Mouse (Mus musculus) forebrain, postnatal 0 days (tissue): ENCODE measurements around the gene Cacna1e. TPM values are rescaled to one million over a fixed set of nuclear protein-coding genes. Genes with fewer than 3 reads are reported as not detected.

ENCODE experiments used
- ATAC-seq: fragments of 200-750 bp; cut with Nextera tagmentation; 2 replicates; pipeline ENCODE4 v1.8.0; 2017; ENCODE audit warnings: mild to moderate bottlenecking, moderate library complexity
- DNase-seq: peaks from one replicate; pipeline ENCODE4 v3.0.0-alpha.2; 2015
- H3K27ac ChIP-seq: fragments of 300-500 bp; sonication (generic); 2 replicates; pipeline ENCODE4 v1.5.1; 2014; ENCODE audit warnings: low read depth, mild to moderate bottlenecking, antibody characterized with exemption, low read length, moderate library complexity, mixed read lengths
- H3K27me3 ChIP-seq: fragments of 300-500 bp; sonication (generic); 2 replicates; pipeline ENCODE4 v1.6.1; 2014; ENCODE audit warnings: mild to moderate bottlenecking, low read length, mixed read lengths; ENCODE audit not compliant: insufficient read depth
- H3K36me3 ChIP-seq: fragments of 300-500 bp; sonication (generic); 2 replicates; pipeline ENCODE4 v1.6.1; 2014; ENCODE audit warnings: mild to moderate bottlenecking, moderate library complexity; ENCODE audit not compliant: insufficient read depth
- H3K4me1 ChIP-seq: fragments of 300-500 bp; sonication (generic); 2 replicates; pipeline ENCODE4 v1.6.1; 2014; ENCODE audit warnings: antibody characterized with exemption; ENCODE audit not compliant: insufficient read depth
- H3K4me2 ChIP-seq: fragments of 300-500 bp; sonication (generic); 2 replicates; pipeline ENCODE4 v1.6.1; 2014; ENCODE audit warnings: low read depth, mild to moderate bottlenecking, moderate library complexity
- H3K4me3 ChIP-seq: fragments of 300-500 bp; sonication (generic); 2 replicates; pipeline ENCODE4 v1.5.1; 2014; ENCODE audit warnings: low read depth, low read length, mixed read lengths
- H3K9ac ChIP-seq: fragments of 300-500 bp; sonication (generic); 2 replicates; pipeline ENCODE4 v1.6.1; 2014; ENCODE audit warnings: mild to moderate bottlenecking
- H3K9me3 ChIP-seq: fragments of 300-500 bp; sonication (generic); 2 replicates; pipeline ENCODE4 v1.6.1; 2016; ENCODE audit warnings: low read length
- CTCF ChIP-seq: sonication (generic); IDR thresholded peaks from 2 replicates; pipeline ENCODE4 v1.5.1; 2016; ENCODE audit warnings: antibody characterized with exemption, control low read depth, low read depth
- WGBS: fragments of 180-500 bp; shearing (Covaris S2); extraction: QIAGEN DNeasy Blood & Tissue Kit; methylation state at CpG from one replicate; pipeline ENCODE4 v1.1.7; 2014; 5-methylcytosine and 5-hydroxymethylcytosine counted together
- polyA plus RNA-seq: library from polyadenylated mRNA; unstranded; fragments of >200 nt; fragmentation: Nextera tagmentation; extraction: Ambion mirVana; gene quantifications from 2 replicates; pipeline ENCODE4 v1.2.1, GENCODE M21; 2015
- total RNA-seq: library from RNA; depleted of rRNA; stranded (reverse); fragments of >200 nt; gene quantifications from 2 replicates; pipeline ENCODE4 v1.2.3, GENCODE M21; 2014; rRNA removed

The Cacna1e gene
- total RNA-seq (52.2 and 74.0 TPM in 2 replicates), polyA plus RNA-seq (3.5 and 7.2 TPM in 2 replicates)

DNA sequence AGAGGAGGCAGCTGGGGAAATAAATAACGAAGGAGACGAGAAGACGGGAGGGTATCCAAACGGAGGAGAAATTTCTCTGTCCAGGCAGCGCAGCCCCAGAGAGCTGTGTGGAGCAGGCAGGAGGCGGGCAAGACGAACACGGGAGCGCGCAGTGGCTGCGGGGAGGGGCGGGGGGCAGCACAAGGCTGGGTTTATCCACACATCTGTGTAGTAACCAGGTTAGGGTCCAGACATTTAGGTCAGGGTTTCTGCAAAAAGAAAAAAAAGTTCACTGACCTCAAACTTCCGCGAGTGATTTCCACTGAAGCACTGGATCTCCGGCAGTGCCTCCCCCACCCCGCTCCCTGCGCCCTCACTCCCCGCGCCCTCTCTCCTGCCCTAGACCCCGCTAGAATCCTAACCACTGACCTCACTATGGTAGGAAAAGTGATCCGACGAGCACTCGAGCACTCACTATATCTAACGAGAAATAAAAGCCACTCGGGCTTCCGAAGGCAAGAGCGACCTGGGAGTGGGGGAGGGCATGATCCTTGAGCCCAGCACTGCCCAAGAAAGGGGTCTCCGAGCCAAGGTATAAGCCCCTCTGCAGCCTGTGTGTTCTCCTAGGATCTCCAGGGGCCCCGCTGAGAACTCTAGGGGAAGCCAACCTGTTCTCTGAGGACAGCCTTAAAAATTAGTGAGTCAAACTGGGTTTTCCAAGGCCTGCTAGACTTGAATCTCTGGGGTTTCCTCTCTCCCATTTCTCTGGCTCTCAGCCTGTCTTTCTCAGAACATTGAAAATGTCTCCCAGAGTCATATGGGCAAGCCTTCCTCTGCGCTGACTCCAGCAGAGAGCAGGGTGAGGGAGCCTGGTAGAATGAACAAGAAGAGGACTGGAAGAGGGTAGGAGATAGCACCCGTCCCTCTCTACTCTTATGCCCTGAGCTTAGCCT, at the start of gene Cacna1e:
Cacna1e (minus strand) TSS at position 227 of the 932 bp plus-strand sequence.
- Histone ChIP-seq H3K4me2 (peak within 1 kb of the TSS; percentile 88), H3K36me3 (no peaks in the 10 kb centered on the region), H3K27me3 (no peaks in the 10 kb centered on the region), H3K4me3 (peak within 1 kb of the TSS; percentile 47), H3K9ac (peak within 1 kb of the TSS; percentile 56), H3K27ac (no peak within 1 kb of the TSS), H3K4me1 (peaks cover 24% of the 10 kb centered on the region), H3K9me3 (no peaks in the 10 kb centered on the region)
- peak; percentile 47 for ATAC-seq
- peak; percentile 43 for DNase-seq
- no peak for TF ChIP-seq CTCF
- 9% methylated on average over 31 of the region's 31 CpGs for WGBS

DNA sequence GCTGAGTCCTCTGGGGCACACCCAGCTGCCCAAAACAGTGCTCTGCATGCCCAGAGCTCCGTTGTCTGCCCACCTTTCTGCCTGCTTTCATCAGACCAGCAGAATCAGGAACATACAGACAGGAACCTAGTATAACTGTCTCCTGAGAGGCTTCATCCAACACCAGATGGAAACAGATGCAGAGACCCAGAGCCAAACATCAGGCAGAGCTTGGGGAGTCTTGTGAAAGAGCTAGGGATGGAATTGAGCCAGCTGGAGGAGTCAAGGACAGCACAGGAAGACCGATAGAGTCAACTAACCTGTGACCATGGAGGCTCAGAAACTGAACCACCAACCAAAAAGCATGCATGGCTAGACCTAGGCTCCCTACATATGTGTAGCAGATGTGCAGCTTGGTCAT, 34.1 kb upstream of the Cacna1e start:
- TF ChIP-seq CTCF: no peak
- Histone ChIP-seq H3K4me3 (no peak overlapping the region), H3K9ac (no peak overlapping the region), H3K4me1 (no peaks in the 10 kb centered on the region), H3K4me2 (no peak overlapping the region), H3K27me3 (no peaks in the 10 kb centered on the region), H3K9me3 (no peaks in the 10 kb centered on the region), H3K27ac (no peak overlapping the region), H3K36me3 (no peaks in the 10 kb centered on the region)
- WGBS: 87% methylated on average over 2 of the region's 2 CpGs
- ATAC-seq (no peak), DNase-seq (no peak)

DNA sequence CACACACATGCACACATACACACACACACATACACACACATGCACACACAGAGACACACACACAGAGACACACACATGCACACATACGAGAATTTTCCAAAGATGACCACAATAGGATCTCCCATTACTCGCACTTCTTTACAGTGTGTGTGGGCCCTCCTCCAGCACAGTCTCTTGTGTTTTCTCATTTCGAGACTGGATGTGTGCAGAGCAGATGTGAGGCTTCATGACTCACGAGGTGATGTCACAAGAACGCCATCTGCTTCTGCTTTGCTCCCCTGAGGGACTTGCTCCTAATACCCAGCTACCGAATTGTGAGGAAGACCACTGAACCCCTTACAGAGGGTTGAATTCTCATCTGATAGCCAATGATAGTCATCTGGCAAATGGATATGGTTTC, 33.1 kb upstream of the Cacna1e start:
- 71% methylated on average over 6 of the region's 6 CpGs for WGBS
- Histone ChIP-seq H3K36me3 (no peaks in the 10 kb centered on the region), H3K27me3 (no peaks in the 10 kb centered on the region)

DNA sequence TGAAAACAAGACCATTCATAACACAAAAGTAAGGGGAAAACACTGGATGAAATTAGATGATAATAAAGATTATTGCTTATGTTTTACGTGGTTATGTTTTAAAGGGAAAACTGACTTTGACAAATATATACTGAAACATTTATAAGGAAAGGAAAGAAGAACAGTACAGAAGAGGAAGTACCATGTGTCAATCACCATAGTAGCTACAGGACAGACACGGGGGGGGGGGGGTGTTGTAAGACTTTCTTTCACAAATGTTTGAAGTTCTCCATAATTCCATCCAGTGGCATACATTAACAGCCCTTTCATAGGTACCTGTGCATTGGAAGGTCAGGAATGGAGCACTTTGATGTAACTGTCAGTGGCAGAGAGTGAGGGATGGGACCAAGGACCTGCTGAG, 25.3 kb upstream of the Cacna1e start:
- Histone ChIP-seq H3K4me3 (no peak overlapping the region), H3K4me1 (no peaks in the 10 kb centered on the region), H3K9me3 (no peaks in the 10 kb centered on the region), H3K4me2 (no peak overlapping the region), H3K9ac (no peak overlapping the region), H3K27me3 (no peaks in the 10 kb centered on the region), H3K27ac (no peak overlapping the region), H3K36me3 (no peaks in the 10 kb centered on the region)
- DNase-seq (no peak), ATAC-seq (no peak)
- 75% methylated on average over 2 of the region's 2 CpGs for WGBS
- TF ChIP-seq CTCF: no peak

More for the DNA sequence above, 33.1 kb upstream of the Cacna1e start:
- DNase-seq (no peak), ATAC-seq (no peak)
- Histone ChIP-seq H3K27ac (no peak overlapping the region), H3K9ac (no peak overlapping the region), H3K9me3 (no peaks in the 10 kb centered on the region), H3K4me3 (no peak overlapping the region), H3K4me2 (no peak overlapping the region), H3K4me1 (no peaks in the 10 kb centered on the region)
- no peak for TF ChIP-seq CTCF

DNA sequence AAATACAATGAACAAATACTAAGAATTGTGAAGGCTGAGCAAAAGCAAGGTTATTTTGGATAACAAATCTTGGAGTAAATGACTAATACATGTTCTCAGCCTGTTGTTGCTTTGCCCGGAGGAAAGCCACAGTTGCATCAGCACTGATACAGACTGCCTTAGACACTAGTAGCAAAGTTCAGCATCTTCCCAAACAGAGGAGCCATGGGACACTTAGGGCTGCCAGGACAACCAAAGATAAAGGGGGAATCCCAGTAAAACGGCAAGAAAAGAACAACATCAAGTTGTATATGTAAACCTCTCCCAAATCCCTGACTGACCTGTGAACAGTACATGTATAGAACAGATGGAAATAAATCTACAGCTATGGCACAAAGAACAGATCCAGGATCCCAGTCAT, 13.1 kb upstream of the Cacna1e start:
- no peaks in the 10 kb centered on the region for H3K36me3 ChIP-seq
- H3K4me2 ChIP-seq: no peak overlapping the region
- no peak overlapping the region for H3K27ac ChIP-seq
- DNase-seq (no peak), ATAC-seq (no peak)
- H3K9me3 ChIP-seq: no peaks in the 10 kb centered on the region
- H3K4me1 ChIP-seq: no peaks in the 10 kb centered on the region
- TF ChIP-seq CTCF: no peak
- H3K27me3 ChIP-seq: no peaks in the 10 kb centered on the region
- H3K4me3 ChIP-seq: no peak overlapping the region
- WGBS: 87% methylated on average over 2 of the region's 2 CpGs
- H3K9ac ChIP-seq: no peak overlapping the region

DNA sequence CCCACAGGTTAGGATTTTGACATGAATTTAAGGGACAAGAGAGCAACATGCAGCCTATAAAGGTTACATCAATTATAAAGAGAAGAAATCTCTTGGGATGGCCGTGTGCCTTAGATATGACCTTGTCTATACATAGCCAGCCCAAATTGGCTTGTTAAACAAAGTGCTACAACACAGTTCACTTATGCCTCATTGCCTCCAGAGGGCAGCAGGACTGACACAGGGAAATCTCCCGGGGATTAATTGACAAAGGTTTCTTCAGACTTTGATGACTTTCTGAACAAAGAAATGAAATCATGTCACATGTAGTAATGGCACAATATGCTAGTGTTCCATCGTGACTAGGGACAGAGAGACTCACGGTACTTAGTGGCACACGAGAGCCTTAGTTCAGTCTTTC, 5.9 kb upstream of the Cacna1e start:
- WGBS: 32% methylated on average over 5 of the region's 5 CpGs
- H3K36me3 ChIP-seq: no peaks in the 10 kb centered on the region
- no peak for DNase-seq

DNA sequence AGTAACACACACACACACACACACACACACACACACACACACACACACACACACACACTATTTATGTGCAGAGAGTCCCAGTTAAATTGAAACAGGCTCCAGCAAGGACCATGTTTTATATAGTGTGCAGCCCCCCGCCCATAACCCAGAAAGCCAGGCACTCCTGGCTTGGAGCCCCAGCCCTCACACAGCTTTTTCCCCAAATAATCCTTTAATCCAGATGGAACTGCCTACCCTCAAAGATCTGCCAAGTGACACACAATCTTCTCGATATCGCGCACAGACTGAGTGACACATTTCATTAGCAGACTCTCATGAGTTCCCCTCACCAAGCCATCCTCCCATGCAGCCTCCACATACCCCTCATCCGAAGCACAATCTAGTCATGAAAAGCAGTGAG, 4.2 kb upstream of the Cacna1e start:
- peak; percentile 53 for ATAC-seq
- DNase-seq: peak; percentile 57
- WGBS: 40% methylated on average over 5 of the region's 5 CpGs
- no peaks in the 10 kb centered on the region for H3K9me3 ChIP-seq
- no peaks in the 10 kb centered on the region for H3K27me3 ChIP-seq
- H3K4me2 ChIP-seq: no peak overlapping the region
- H3K4me3 ChIP-seq: no peak overlapping the region
- H3K36me3 ChIP-seq: no peaks in the 10 kb centered on the region
- H3K27ac ChIP-seq: 0 out of 2 replicates have a peak overlapping the region, but pooled peaks have one; percentile 45
- TF ChIP-seq CTCF: no peak
- peaks cover 24% of the 10 kb centered on the region for H3K4me1 ChIP-seq
- no peak overlapping the region for H3K9ac ChIP-seq

More for the DNA sequence above, 5.9 kb upstream of the Cacna1e start:
- H3K27me3 ChIP-seq: no peaks in the 10 kb centered on the region
- no peak overlapping the region for H3K9ac ChIP-seq
- H3K27ac ChIP-seq: no peak overlapping the region
- peak; percentile 37 for TF ChIP-seq CTCF
- ATAC-seq: no peak
- no peaks in the 10 kb centered on the region for H3K9me3 ChIP-seq
- peaks cover 24% of the 10 kb centered on the region for H3K4me1 ChIP-seq
- H3K4me2 ChIP-seq: no peak overlapping the region
- no peak overlapping the region for H3K4me3 ChIP-seq
